14 mouse cellular contexts compared by ENCODE assay signal in the genomic region with DNA sequence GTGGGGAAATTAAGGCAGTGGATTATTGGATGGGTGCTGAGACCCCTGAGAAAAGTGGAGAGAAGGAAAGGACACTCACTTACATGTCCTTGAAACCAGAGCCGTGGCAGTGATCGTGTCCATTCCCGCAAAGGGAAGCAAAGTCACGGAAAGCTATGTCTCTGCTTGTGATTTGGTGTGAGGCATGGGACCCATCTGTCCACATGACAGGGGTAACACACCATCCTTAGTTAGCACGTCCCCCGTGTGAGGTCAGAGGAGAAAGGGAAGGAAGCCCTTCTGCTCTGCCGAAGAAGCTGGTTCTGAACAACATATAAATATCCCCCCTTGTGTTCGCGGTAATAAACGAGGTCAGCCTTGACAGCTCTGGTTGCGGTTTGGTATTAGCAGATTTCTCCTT. TPM values are rescaled to one million over a fixed set of nuclear protein-coding genes. Genes with fewer than 3 reads are reported as not detected.
A peak's percentile ranks its signal among the peaks of the same experiment; 100 is the strongest.
DNase-seq lines count a peak whose midpoint lies in the region; ATAC-seq lines count a peak whose summit lies in the region.
"Had no signal": no experiment of that assay in that cellular context is flagged by ENCODE, and none has a peak within 500 bp of the region (broad histone marks: within the 10 kb centered on the region; RNA-seq: fewer than 3 reads in every experiment).

No protein-coding gene starts in this region.

- no peak overlapping the region for H3K9ac ChIP-seq in forebrain, embryonic 11.5 days (ENCODE audit: low read length)
- H3K9ac ChIP-seq in limb, embryonic 12.5 days (replicated peaks) = no peak overlapping the region
- no peak overlapping the region for H3K9ac ChIP-seq in hindbrain, embryonic 16.5 days (ENCODE audit: low read depth, low read length)
- no peak overlapping the region for H3K9ac ChIP-seq in midbrain, embryonic 15.5 days
- H3K9ac ChIP-seq: stomach, embryonic 15.5 days had no signal

- H3K27me3 ChIP-seq in forebrain, embryonic 11.5 days (ENCODE audit: control insufficient read depth, insufficient read depth, low read length) = no peaks in the 10 kb centered on the region
- H3K27me3 ChIP-seq in forebrain, embryonic 10.5 days (ENCODE audit: poor library complexity, severe bottlenecking) = peaks cover 12% of the 10 kb centered on the region
- peaks cover 6% of the 10 kb centered on the region; the same call in 1 of the 2 replicates for H3K27me3 ChIP-seq in limb, embryonic 12.5 days
- 0 out of 2 replicates have a peak, but pooled peaks cover 12% of the 10 kb centered on the region for H3K27me3 ChIP-seq in limb, embryonic 10.5 days (ENCODE audit: low read depth, poor library complexity, severe bottlenecking)
- H3K27me3 ChIP-seq in hindbrain, embryonic 16.5 days (replicated peaks; ENCODE audit: control insufficient read depth, insufficient read depth, low read length) = no peaks in the 10 kb centered on the region
- no peaks in the 10 kb centered on the region for H3K27me3 ChIP-seq in midbrain, embryonic 15.5 days (replicated peaks)
- H3K27me3 ChIP-seq: stomach, embryonic 15.5 days had no signal

- no peak for ATAC-seq in forebrain, embryonic 11.5 days (replicated peaks; ENCODE audit: low FRiP score)
- ATAC-seq in limb, embryonic 12.5 days (ENCODE audit: insufficient number of reproducible peaks, insufficient read depth, low FRiP score, low TSS enrichment, low read depth) = no peak
- ATAC-seq in hindbrain, embryonic 16.5 days = no peak
- ATAC-seq in midbrain, embryonic 15.5 days (replicated peaks) = no peak

- DNase-seq in forebrain, embryonic 11.5 days (ENCODE audit: low spot score) = no peak
- DNase-seq in forebrain, embryonic 10.5 days (ENCODE audit: extremely low spot score, low spot score) = no peak
- DNase-seq in limb, embryonic 10.5 days (ENCODE audit: low spot score) = no peak
- DNase-seq in gastrocnemius, postnatal 4 days (ENCODE audit: low spot score in 2 of 2) = no peak
- no peak for DNase-seq in urinary bladder, adult 2 months (ENCODE audit: low spot score)
- DNase-seq: heart, postnatal 14 days had no signal

- H3K9me3 ChIP-seq in forebrain, embryonic 11.5 days (ENCODE audit: control insufficient read depth, low read length) = no peaks in the 10 kb centered on the region
- no peaks in the 10 kb centered on the region for H3K9me3 ChIP-seq in forebrain, embryonic 10.5 days
- H3K9me3 ChIP-seq in limb, embryonic 12.5 days = no peaks in the 10 kb centered on the region
- no peaks in the 10 kb centered on the region for H3K9me3 ChIP-seq in limb, embryonic 10.5 days (replicated peaks)
- H3K9me3 ChIP-seq in hindbrain, embryonic 16.5 days (ENCODE audit: control insufficient read depth, low read length) = no peaks in the 10 kb centered on the region
- no peaks in the 10 kb centered on the region for H3K9me3 ChIP-seq in midbrain, embryonic 15.5 days
- H3K9me3 ChIP-seq: stomach, embryonic 15.5 days had no signal

- H3K4me3 ChIP-seq in forebrain, embryonic 11.5 days (ENCODE audit: low read depth, low read length) = no peak overlapping the region
- no peak overlapping the region for H3K4me3 ChIP-seq in forebrain, embryonic 10.5 days
- no peak overlapping the region for H3K4me3 ChIP-seq in limb, embryonic 12.5 days (replicated peaks)
- H3K4me3 ChIP-seq in limb, embryonic 10.5 days = no peak overlapping the region
- H3K4me3 ChIP-seq in hindbrain, embryonic 16.5 days (ENCODE audit: low read length) = peak overlapping the region; percentile 13; the same call in 1 of the 2 replicates
- no peak overlapping the region; the same call in 1 of the 2 replicates for H3K4me3 ChIP-seq in midbrain, embryonic 15.5 days
- H3K4me3 ChIP-seq: stomach, embryonic 15.5 days had no signal

- H3K36me3 ChIP-seq in forebrain, embryonic 11.5 days (ENCODE audit: control insufficient read depth, insufficient read depth, low read length) = no peaks in the 10 kb centered on the region
- H3K36me3 ChIP-seq in forebrain, embryonic 10.5 days (replicated peaks) = no peaks in the 10 kb centered on the region
- no peaks in the 10 kb centered on the region for H3K36me3 ChIP-seq in limb, embryonic 12.5 days
- H3K36me3 ChIP-seq in limb, embryonic 10.5 days = no peaks in the 10 kb centered on the region
- no peaks in the 10 kb centered on the region for H3K36me3 ChIP-seq in hindbrain, embryonic 16.5 days (ENCODE audit: control insufficient read depth, insufficient read depth, low read length)
- H3K36me3 ChIP-seq in midbrain, embryonic 15.5 days (replicated peaks) = no peaks in the 10 kb centered on the region
- H3K36me3 ChIP-seq: stomach, embryonic 15.5 days had no signal

- H3K4me2 ChIP-seq in forebrain, embryonic 11.5 days (ENCODE audit: low read depth, low read length, severe bottlenecking) = 0 out of 2 replicates have a peak overlapping the region, but pooled peaks have one; percentile 2
- H3K4me2 ChIP-seq in limb, embryonic 12.5 days = peak overlapping the region; percentile 38; the same call in 1 of the 2 replicates
- H3K4me2 ChIP-seq in hindbrain, embryonic 16.5 days (ENCODE audit: low read length) = peak overlapping the region; percentile 46
- H3K4me2 ChIP-seq in midbrain, embryonic 15.5 days = peak overlapping the region; percentile 27
- H3K4me2 ChIP-seq: stomach, embryonic 15.5 days had no signal

- H3K27ac ChIP-seq in forebrain, embryonic 11.5 days (ENCODE audit: low read depth, low read length) = 0 out of 2 replicates have a peak overlapping the region, but pooled peaks have one; percentile 18
- no peak overlapping the region for H3K27ac ChIP-seq in forebrain, embryonic 10.5 days
- H3K27ac ChIP-seq in limb, embryonic 12.5 days = no peak overlapping the region
- no peak overlapping the region for H3K27ac ChIP-seq in limb, embryonic 10.5 days
- H3K27ac ChIP-seq in hindbrain, embryonic 16.5 days (ENCODE audit: low read depth, low read length) = no peak overlapping the region
- H3K27ac ChIP-seq in midbrain, embryonic 15.5 days = no peak overlapping the region
- H3K27ac ChIP-seq: stomach, embryonic 15.5 days had no signal

- peaks cover 11% of the 10 kb centered on the region for H3K4me1 ChIP-seq in forebrain, embryonic 11.5 days (replicated peaks; ENCODE audit: control insufficient read depth, insufficient read depth, low read length)
- H3K4me1 ChIP-seq in forebrain, embryonic 10.5 days = peaks cover 47% of the 10 kb centered on the region
- peaks cover 8% of the 10 kb centered on the region for H3K4me1 ChIP-seq in limb, embryonic 12.5 days (replicated peaks)
- H3K4me1 ChIP-seq in limb, embryonic 10.5 days = peaks cover 20% of the 10 kb centered on the region
- H3K4me1 ChIP-seq in hindbrain, embryonic 16.5 days (ENCODE audit: control insufficient read depth, insufficient read depth, low read depth, low read length) = peaks cover 14% of the 10 kb centered on the region
- H3K4me1 ChIP-seq in midbrain, embryonic 15.5 days = peaks cover 29% of the 10 kb centered on the region
- H3K4me1 ChIP-seq: stomach, embryonic 15.5 days had no signal

- WGBS in forebrain, embryonic 11.5 days = 55% methylated on average over 11 of the region's 11 CpGs
- 64% methylated on average over 11 of the region's 11 CpGs for WGBS in forebrain, embryonic 10.5 days
- WGBS in limb, embryonic 12.5 days = 42% methylated on average over 11 of the region's 11 CpGs
- 51% methylated on average over 11 of the region's 11 CpGs for WGBS in limb, embryonic 10.5 days
- WGBS in hindbrain, embryonic 16.5 days = 39% methylated on average over 11 of the region's 11 CpGs
- WGBS in midbrain, embryonic 15.5 days = 46% methylated on average over 11 of the region's 11 CpGs

RNA-seq across cellular contexts. Expression of a gene that starts 52.7 kb away (rescaled TPM):
- polyA plus RNA-seq in forebrain, embryonic 11.5 days (2014; fragmentation: Nextera tagmentation; extraction: Ambion mirVana) = 6.8 and 7.8 TPM in 2 replicates
- polyA plus RNA-seq in forebrain, embryonic 10.5 days (2016; fragmentation: Nextera tagmentation; extraction: Ambion mirVana) = 2.8 and 4.0 TPM in 2 replicates
- 3.2 and 3.3 TPM in 2 replicates for polyA plus RNA-seq in limb, embryonic 12.5 days (2016; fragmentation: Nextera tagmentation; extraction: Ambion mirVana)
- 0.41 and 2.6 TPM in 2 replicates for polyA plus RNA-seq in limb, embryonic 10.5 days (2016; fragmentation: Nextera tagmentation; extraction: Ambion mirVana)
- polyA plus RNA-seq in hindbrain, embryonic 16.5 days (2015; fragmentation: Nextera tagmentation; extraction: Ambion mirVana) = 4.6 and 6.4 TPM in 2 replicates
- polyA plus RNA-seq in midbrain, embryonic 15.5 days (2015; fragmentation: Nextera tagmentation; extraction: Ambion mirVana) = 7.9 TPM in 2 replicates
- under 1 TPM; 0.47 to 0.96 TPM for total RNA-seq in gastrocnemius, postnatal 4 days (2021)
- polyA plus RNA-seq in urinary bladder, adult 2 months (2012; rRNA removed) = 0.06 TPM in 1 of 2 replicates, not detected in the other
- total RNA-seq: adrenal gland, adult 18-20 months; gastrocnemius, adult 18-20 months; heart, postnatal 14 days; MEL; monocyte, adult 5-6 weeks had no signal
